Mouse (Mus musculus) erythroid progenitor cell, adult 5-6 weeks (primary cell): ENCODE results near the gene Ifngr1. TPM values are rescaled to one million over a fixed set of nuclear protein-coding genes. Genes with fewer than 3 reads are reported as not detected.

ENCODE experiments used
- ATAC-seq: replicated peaks from 2 replicates; pipeline ENCODE4 v1.8.0; 2016; ENCODE audit warnings: moderate number of reproducible peaks, mild to moderate bottlenecking, moderate TSS enrichment, inconsistent platforms; ENCODE audit not compliant: poor library complexity, low FRiP score, severe bottlenecking
- total RNA-seq, 2 experiments: library from RNA; stranded (forward) in 1 of 2; stranded (reverse) in 1 of 2; fragments of 150-400 nt in 1 of 2; fragments of 186-747, 209-891 nt in 1 of 2; gene quantifications; 2 replicates each; pipeline versions ENCODE4 v1.2.3 to v1.2.4; 2015 to 2017; ENCODE audit warnings: low replicate concordance in 2 of 2

Ifngr1 gene
- total RNA-seq (2015; ENCODE audit: low replicate concordance) (58.3 and 86.9 TPM in 2 replicates), total RNA-seq (2017; ENCODE audit: low replicate concordance) (36.6 and 37.5 TPM in 2 replicates)

DNA sequence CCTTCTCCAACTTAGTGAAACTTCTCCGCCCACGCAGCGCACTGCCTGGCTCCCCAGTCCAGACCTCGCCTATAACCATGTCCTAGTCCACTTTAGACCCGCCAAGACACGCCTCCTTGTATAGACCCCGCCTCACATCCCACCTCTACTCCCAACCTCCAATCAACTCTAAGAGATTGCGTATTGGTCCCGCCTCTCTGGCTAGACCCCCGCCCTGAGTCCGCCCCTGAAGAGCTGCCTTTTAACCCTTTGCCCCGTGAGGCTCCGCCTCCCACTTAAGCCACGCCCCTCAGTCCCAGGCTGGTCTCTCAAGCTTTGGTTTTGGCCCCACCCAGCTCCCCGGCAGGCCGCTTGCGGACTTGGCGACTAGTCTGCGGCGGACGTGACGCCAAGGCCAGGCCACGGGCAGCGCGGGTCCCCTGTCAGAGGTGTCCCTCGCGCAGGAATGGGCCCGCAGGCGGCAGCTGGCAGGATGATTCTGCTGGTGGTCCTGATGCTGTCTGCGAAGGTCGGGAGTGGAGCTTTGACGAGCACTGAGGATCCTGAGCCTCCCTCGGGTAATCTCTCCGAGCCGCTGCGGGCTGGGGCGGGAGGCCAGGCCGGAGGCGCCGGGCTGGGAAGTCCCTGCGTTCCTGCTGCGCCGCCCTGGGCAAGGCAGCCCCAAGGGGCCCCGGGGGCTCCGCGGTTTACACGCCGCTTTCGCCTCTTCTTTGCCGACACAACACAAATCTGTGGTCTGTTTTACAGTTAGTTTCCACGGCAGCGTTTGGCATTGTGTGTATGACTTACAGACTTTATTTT lies at the start of gene Ifngr1:
Gene Ifngr1 (plus strand): TSS at position 309 of the 801 bp plus-strand sequence.
- peak; percentile 93 for ATAC-seq

DNA sequence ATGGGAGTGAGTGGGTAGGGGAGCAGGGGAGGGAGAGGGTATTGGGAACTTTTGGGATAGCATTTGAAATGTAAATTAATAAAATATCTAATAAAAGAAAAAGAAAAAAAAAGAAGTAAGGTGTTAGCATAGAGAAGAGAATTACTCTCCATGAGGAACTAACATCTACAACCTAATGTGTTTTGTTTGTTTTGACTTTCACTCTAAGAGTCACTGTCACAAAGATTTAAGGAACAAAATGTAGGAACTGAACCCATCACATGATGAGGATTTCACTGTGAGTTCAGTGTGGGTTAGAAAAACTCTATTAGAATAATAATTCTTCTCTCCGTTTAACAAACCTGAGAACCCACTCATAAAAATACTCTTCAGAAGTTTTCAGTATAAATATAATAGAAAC lies 44.9 kb upstream of the Ifngr1 start:
- no peak for ATAC-seq

DNA sequence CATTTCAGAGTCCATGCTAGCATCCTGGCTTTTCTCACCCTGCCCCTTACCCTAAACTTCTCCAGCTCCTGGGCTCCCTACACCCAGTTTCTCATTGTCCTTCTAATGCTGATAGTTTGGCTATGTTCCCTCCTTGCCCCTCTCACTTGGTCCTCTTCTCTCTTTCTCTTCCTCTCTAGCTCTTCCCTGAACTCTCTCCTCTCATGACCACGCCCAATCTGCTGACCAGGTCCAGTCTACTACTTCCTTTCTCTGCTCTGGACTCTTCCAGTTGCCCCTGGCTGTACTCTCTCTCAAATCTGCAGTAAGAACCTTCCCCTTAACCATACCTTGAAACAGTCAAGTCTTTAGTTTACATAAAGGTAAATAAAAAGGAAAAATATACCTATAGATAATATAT lies 43.7 kb upstream of the Ifngr1 start:
- no peak for ATAC-seq

DNA sequence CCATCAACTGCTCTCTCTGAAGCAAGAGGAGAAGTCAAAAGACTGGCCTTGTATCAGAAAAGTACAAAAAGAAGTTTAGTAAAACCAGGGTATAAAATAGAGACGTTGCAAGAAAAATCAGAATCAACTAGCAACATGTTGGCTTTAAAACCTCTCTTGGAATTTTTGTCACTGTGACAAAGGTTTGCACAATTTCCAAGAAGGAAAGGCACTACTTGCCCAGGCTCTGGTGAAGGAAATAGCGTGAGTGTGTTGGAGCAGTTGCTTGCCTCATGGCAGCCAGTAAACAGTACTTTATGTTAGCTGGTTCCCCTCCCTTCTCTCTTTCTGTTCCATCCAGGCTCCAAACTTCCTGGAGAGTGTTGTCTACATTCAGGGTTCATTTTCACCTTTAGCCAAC lies 43.3 kb upstream of the Ifngr1 start:
- no peak for ATAC-seq

DNA sequence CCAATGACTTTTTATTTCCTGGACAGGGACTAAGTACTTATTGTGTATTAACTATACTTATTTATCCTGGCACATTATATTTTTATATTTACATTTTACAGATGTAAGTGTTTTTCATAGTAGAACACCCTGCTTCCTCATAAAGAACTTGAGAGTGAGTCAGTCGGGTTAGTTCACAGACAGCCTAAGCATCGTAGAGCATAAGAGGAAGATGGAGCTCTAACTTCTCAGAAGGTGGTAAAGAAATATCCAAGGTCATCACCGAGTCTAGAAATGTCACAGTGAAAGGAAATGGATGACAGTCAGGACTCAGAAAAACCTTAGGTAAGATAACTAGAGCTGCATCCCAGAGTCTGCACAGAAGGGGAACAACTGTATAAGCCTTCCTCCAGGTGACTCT lies 40.2 kb upstream of the Ifngr1 start:
- ATAC-seq: no peak

DNA sequence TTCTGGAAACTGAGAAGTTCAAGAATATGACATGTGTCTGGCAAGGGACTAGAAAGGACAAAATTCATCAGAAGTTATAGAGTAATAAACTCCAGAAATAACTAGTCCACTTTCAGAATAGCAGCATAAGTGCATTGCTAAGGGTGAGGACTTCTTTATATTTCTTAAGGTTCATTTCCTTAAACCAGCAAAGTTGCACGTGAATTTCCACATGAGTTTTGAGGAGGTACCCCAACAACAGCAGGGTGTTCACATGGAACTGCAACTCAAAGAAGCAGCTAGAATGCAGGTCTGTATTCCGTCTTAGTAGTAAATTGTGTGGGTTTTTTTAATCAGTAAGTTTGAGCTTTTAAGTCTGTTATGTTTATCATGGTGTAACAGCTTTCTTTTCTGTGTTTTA lies 37.9 kb upstream of the Ifngr1 start:
- no peak for ATAC-seq

DNA sequence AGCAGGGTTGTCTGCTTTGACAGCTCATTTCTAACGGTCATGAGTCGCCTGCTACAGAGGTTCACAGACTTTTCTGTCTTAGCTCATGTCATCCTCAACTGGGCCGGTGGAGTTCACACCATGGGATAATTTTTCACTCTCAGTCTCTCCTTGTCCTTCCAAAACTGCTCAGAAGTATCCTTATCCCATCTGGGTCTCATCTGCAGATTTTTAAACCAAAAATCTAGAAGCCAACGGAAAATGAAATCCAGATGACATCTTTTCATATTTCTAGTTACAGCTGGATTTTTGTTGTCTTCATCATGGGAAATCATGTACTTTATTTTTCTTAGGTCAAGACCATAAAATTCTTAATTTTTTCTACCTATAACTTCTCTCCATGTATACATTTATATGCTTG lies 34.1 kb upstream of the Ifngr1 start:
- ATAC-seq: no peak

DNA sequence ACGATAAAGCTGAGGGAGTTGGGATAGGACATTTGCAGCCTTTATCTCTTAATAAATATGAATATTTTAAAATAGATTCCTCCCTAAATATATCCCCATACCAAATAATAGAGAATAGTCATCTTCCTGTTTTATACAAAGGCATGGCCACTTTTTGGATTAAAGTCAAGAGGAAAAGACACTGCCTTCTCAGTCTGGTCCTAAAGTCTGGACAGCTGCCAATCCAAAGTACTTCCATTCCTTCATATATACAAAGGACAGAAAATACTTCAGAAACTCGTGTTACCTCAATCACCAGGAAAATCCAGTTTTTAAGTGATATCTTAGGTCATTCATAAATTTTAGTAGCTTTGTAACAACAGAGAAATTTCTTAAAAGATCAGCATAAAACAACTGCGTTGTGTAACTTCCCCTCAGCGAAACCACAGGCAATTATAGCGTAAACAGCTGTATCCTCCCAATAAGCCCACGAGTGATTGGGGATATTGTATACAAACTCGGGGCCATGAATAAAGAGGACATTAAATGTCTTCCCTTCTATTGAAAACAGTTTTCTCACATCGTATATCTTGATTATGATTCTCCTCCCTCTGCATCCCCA lies 32.1 kb upstream of the Ifngr1 start:
- ATAC-seq: no peak

DNA sequence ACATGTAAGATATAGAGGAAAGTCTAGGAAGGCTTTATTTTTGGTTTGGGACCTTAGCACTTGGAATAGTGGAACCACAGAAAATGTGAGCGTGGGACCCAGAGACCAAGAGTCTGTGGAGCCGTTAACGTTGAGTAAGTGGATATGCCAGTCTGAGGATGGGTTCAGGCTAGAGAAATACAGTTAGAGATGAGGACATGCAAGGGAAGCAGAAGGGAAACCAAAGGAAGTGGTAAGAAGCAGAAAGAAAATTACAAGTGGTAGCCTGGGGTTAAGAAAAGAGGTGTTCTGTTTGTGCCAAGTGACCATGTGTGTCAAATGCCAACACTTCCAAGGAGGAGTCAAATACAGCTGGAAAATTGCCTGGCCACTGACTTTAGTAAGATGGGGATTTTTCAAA lies 29.2 kb upstream of the Ifngr1 start:
- no peak for ATAC-seq

DNA sequence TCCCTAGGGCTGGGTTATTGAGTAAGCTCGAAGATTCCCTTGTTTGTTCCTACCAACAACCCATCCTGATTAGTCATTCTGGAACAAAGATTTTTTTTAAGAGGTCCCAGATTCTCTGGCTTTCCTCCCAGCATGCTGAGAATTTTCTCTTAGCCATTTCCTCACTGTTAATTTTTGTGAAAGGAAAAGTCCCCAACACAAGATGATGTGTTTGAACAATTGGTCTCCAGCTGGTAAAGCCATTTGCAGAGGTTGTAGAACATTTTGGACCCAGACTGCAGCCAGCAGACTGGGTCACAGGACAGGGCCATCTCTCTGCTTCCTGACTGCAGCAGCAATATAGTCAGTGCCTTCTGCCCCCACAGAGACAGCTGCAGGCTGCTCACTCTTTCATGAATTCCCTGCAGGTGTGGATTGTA lies 28.3 kb upstream of the Ifngr1 start:
- no peak for ATAC-seq

DNA sequence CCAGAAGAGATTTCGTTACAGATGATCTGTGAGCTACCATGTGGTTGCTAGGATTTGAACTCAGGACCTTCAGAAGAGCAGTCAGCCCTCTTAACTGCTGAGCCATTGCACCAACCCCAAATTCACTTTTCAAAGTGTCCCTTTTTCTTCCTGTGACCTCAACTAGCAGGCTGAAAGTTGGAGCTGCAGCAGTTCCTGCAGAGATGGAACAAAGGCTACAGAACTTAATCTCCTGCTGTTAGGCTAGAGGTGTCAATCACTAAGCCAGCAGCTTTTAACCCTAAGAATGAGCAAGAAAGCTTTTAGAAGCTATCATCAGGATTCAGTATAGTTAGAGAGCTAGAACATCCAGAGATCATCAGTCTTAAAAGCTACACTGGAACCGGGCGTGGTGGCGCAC lies 24.3 kb upstream of the Ifngr1 start:
- ATAC-seq: no peak

DNA sequence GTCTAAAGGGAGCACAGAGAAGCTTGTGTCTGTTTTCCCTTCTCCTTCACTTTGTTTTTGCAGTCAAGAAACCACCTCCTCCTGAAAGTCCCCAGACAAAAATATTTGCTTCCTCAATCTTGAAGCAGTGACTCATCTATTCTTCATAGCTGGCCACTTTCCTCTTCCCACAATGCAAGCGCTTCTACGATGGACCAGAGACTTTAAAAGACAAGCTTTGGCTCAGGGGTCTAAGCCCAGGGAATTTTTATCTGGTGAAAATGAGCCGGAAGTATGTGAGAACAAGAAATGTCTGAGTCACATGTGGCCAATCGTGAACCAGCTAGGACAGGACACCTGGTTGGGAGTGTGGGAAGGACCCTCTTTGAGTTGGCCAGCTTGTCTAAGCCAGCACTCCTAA lies 21.5 kb upstream of the Ifngr1 start:
- no peak for ATAC-seq

DNA sequence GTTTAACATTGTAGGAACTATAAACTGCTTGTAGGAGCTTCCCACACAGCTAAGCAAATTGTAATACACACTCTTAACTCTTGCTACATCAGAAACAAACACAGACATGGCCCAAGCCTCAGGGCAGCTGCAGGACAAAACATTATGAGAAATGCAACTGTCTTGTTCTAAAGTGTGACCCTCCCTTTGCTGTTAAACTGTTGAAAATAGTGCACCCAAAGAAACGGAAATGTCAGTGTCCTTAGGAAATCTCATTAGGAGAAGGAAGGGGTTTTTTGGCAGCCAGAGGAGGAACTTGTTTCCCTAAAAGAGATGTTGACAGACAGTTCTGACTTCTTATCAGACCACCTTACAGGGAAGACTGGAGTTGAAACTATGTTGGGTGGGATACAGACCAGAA lies 21.0 kb upstream of the Ifngr1 start:
- no peak for ATAC-seq

DNA sequence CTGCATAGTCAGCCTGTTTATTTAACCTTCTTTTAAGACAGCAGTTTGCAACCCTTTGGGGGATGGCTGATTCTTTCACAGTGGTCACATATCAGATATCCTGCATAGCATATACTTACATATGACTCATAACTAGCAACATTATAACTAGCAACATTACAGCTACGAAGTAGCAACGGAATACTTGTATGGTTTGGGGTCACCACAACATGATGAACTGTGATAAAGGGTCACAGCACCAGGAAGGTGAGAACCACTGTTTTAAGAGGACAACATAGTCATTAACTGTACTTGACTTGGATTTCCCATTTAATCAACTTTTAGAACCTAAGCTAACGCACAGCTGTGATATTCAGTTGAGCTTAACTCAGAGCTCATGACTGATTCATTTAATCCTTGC lies 14.2 kb upstream of the Ifngr1 start:
- ATAC-seq: no peak

DNA sequence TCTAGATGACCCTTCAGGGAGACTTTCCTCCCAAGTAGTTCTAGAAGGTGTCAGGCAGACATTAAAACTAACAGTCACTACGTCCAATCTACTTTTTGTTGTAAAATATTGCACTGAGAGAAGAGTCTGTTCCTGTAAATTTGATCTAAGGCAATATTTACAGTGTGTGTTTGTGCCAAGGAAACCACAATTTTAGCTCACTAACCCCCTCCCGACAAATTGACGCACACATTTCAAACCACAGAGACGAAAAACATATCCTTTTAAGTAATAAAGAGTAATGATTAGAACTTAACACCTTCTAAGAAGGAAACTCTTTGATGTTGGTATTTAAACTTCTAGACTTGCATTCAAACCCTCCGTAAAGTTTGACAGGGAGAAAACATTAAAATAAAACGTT lies 13.7 kb upstream of the Ifngr1 start:
- ATAC-seq: no peak

DNA sequence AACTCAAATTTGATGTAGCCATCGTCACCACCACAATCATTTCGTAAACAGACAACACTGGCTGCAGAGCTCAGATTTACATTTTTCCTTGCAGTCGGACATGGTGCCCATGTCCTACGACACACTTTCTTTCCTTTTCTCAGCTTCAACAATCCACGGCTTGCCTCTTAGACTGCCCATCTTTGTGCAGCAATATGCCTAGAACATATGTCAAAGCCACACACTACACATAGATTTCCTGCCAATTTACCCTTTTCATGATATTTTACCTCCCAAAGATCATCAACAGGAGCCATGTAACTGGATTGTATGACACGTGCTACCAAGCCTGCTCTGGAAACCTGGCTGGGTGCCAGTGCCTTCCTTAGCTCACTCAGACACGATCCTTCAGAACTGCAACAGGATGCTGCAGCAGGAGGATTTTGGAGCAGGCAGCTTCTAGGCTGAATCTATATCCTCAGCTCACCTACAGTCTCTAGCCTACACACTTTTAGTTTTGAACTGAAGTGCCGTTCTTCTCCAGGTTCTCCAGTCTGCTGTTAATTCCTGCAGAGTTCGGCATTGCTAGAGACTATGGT lies 13.3 kb upstream of the Ifngr1 start:
- no peak for ATAC-seq

DNA sequence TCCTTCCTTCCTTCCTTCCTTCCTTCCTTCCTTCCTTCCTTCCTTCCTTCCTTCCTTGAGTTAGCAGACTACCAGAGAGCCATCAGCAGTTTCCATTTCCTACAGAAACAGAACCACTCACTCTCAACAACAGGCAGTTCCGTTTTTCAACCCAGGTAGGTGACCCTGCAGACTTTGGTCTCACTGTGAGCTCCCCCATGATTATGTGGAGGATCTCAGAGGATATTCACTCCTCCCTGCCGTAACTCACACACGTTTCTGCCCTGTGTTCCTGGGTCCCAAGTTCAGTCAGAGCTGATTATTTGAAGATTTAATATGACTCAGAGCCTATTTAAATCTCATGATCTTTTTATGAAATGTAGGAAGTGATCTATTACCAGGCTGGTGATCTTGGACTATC lies 11.1 kb upstream of the Ifngr1 start:
- no peak for ATAC-seq

DNA sequence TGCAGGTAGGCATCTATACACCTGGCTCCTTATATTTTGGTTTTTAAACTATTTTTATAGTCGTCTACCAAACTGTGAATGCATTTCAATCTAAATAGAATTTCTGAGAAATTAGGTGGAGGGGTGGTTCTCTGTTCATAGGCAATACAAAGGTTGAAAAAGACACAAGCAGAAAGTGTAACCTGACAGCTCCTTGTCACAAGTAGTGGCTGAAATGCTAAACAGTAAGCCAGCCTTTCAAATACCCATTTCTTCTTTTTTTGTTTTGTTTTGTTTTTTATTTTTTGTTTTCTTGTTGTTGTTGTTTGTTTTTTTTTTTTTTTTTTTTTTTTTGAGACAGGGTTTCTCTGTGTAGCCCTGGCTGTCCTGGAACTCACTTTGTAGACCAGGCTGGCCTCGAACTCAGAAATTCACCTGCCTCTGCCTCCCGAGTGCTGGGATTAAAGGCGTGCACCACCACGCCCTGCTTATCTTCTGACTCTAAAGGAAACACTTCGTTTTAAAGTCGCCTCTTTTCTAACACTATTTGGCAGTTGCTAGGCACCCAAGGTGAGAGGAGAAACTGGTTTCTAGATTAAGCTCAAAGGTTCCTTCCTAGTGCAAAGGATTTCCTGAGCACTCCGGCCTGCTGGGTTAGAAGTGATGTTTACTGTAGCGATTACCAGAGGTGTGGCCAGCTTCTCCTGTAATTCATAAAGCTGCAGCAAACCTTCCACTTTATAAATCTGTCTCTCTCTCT lies 9.7 kb upstream of the Ifngr1 start:
- no peak for ATAC-seq

DNA sequence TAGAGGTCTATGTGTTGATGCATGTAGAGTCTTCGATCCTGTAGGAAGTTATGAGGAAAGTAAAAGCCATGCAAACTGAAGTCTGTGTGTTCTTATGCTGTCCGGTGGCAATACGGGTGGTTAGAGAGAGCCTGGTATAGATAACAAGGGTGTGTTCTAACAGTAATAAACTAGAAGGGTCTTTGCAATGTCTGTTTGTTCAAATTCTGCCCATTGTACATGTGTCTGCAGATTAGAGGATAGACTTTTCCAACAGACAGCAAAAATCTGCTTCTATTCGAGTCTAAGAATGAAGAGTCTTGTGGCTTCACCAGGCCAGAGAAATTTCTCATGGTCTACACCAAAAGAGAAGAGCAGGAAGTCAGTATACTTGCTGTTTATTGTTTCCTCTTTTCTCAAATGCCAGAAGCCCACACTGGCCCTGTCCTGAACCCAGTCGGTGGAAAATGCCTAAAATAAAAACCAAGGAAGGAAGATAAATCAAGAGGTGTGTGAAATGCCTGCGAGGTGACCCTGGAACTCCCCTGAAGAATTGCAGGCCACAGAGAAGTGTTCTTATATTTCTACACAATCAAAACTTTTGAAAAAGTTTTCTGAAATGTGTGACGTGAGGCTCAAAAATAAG lies 8.8 kb upstream of the Ifngr1 start:
- ATAC-seq: no peak

DNA sequence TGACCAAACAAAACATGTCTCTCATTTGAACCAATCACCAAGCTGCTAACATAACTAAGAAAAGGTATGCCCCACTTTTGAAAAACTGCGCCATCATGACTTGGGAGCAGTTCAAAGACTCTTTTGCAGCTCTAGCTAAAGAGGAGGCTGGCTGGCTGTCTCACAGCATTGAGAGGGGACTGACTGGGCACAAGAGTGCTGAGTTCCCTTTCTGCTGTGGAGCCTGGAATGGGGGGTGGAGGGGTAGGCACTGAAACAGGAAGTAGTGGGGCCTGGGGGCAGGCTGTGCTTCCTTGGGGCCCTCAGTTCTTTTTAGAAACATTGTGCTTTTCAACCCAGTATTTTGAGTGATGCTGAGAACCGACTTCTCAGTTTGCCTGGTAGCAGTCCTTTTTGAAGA lies 7.7 kb upstream of the Ifngr1 start:
- no peak for ATAC-seq
